Mouse (Mus musculus) heart, postnatal 14 days (tissue): ENCODE data around the gene Asns. TPM values are rescaled to one million over a fixed set of nuclear protein-coding genes. Genes with fewer than 3 reads are reported as not detected.
"Not testable (repeated sequence)": the region's sequence is repeated elsewhere in the genome, so short reads cannot be mapped to it uniquely, and the experiment has no call there.

ENCODE experiments used
- DNase-seq, 2 experiments: peaks; one replicate each; pipeline ENCODE4 v3.0.0; 2021 to 2022
- intact Hi-C: fragments of 180-260 bp; cut with DNase I; formaldehyde crosslinking; loops from one replicate; pipeline ENCODE4 v1.15.1; 2025
- total RNA-seq, 2 experiments: library from RNA; stranded (reverse); gene quantifications; 2 replicates each; pipeline ENCODE4 v1.2.3; 2021

The Asns gene
- total RNA-seq, 2 experiments from 2014 or later: 3.5 to 4.9 TPM

DNA sequence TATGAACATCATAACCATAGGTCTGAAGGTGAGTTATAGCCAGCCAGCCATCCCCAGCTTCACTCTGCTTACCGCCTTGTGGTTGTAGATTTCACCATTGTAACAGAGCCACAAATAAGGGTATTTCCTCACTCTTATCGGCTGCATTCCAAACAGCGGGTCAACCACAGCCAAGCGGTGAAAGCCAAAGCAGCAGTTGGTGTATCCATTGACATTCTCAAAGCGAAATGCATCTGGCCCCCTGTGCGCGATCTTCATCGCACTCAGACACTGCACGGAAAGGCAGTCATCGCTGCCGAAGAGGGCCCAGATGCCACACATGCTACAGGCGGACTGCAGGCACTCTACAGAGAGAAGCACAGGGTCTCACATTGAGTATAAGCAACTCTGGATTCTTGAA is 3.9 kb downstream of the Asns start:
- no peak for DNase-seq
- intact Hi-C loops: no loop called here

DNA sequence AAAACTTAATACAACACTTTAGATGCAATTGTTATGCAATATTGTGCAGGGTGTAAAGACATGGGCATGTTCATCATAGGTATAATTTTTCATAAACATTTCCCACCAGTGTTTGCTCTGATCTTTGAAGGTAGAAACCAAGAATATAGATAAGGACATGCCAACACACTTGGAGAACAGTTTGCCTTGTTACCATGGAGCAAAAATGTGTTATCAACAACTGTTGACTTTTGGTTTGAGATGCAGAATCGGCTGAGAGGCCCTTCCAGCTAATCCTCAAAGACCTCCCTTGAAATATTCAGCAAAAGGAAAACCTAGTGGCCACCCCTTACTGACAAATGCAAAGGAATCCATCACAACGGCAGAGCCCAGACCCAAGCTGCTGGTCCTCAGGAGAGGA is 7.0 kb downstream of the Asns start:
- no peak for DNase-seq
- intact Hi-C loops: no loop called here

DNA sequence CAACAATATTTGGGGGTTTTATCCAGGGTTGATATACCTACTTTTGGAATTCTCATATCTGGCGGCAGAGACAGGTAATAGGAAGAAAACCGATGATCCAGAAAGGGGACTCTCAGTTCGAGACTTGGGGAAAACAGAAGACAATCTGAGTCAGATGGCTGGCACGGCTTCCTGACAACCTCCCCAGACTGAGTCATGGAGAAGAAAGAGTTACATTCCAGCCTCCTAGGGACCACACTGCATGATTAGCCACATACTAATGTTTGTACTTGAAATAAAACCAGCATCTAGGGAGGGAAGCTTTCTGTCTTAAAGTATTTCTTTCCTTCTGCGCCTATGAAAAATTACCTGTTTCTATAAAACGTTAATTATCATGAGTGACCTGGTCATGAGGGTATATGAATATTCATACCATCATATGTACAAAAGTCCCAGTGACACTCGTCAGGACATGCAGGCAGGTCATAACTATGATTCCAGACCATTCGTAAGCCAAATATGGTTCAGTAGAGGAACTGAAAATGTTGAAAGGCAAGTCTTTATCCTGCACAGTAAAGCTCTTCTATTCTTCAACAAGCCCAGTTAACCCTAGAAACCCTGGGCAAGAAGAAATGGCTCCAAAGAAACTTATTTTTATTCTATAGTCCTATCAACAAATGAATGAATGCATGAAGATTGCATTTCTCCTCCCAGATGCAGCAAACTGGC is 16.7 kb downstream of the Asns start:
- DNase-seq: no peak
- intact Hi-C loops: no loop called here

DNA sequence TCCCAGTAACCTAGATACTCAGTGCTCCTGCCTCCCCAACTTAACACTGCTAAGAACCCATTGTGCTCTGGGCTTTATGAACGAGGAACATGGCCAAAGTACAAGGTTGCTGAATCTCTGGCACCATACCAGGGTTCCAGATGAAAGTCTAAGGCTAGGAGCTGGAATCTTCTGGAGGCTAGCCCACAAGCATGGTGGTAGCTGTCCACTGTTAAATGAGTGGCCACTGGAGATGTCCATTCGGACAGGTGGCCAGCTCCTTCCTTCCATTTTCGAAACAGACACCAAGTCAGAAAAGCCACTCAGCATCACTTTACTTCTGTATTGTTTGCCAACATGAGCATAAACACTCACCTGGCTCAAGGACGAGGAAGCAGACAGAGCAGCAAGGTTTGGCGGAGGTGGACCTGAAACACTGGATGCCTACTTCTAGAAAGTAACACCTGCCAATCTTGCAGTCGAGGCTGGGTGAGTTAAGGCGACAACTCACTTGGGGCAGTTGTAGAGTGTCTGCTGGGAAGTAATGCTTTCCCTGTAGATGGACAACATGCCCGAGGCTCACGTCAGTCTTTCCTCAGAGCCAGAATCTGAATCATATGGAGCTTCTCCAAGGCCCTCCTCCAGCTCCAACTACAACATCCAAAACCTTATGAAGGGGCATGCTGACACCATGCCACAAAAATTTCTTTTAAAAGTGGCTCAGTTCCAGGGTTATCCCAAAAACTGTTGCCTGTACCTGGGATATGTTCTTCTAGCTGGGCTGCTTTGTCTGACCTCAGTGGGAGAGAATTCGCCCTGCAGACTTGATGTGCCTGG is 20.4 kb downstream of the Asns start:
- no peak for DNase-seq
- intact Hi-C loops: no loop called here

DNA sequence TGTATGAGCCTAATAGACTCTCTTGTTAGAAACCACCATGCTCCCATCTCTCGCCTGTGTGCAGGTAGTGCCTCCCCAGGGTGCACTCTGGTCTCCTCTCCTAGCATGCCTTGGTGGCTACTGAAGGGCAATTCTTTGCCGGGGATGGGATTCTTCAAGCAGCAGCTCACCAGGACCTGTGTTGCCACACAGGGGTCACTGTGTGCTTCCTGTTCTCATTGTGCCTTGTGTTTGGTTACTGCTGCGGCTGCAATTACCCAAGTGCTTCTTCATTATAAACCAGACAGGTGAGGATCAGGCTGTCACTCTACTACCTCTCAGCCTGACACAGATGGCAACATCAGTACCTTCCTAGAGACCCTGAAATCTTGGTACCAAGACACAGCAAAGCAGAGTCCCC is 21.6 kb downstream of the Asns start:
- intact Hi-C loops: no loop called here
- no peak for DNase-seq

DNA sequence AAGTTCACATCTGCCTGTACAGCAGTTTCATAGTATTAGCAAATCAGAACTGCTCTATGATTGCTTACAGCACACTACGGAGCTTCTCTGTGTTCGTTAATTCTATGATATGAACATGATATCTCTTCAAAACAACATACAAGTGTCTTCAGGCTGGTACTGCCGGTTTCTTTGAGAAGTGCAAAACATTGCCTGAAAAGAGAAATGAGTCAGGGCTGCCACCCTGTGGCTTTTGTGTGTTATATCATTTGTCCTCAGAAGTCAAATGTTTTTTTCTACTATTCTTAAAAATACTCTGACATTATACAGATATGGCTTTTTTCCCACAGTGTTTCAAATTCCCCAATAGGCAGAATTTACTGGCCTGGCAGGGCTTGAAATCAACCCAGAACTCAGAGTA is 22.5 kb downstream of the Asns start:
- no peak for DNase-seq
- intact Hi-C loops: no loop called here

DNA sequence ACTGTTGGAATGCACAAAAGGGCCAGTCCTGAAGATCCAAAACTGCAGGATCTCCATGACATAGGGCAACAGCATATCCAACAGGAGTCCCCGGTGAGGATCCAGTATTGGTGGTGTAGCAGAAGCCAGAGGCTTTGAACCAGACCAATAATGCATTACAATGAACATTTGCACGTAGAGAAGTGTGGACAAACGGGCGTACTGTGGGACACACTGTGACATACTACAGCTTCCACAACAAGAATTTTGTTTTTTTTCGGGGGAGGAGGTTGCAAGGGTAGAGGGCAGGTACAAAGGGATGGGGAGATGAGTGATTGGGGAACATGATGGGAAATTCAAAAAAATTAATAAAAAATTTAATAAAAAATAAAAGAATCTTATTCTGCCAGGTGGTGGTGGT is 23.3 kb downstream of the Asns start:
- intact Hi-C loops: no loop called here
- no peak for DNase-seq

DNA sequence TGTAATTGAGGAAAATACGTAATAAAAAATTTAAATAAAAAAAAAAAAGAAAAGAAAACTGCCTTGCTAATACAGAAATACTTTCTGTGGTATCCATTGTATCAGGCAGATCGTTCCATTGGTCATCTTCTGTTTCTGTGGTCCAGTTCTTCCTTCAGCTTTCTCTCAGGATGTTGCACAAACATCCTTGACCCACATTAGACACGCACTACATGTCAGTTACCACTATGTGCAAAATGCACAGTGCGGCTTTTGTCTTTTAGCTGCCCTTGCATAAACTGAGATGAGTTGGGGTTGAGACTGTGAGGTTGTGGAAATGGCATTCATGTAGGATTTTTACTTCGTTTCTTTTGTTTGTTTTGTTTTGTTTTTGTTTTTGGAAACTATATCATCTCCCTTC is 24.7 kb downstream of the Asns start:
- DNase-seq: no peak
- intact Hi-C loops: no loop called here

DNA sequence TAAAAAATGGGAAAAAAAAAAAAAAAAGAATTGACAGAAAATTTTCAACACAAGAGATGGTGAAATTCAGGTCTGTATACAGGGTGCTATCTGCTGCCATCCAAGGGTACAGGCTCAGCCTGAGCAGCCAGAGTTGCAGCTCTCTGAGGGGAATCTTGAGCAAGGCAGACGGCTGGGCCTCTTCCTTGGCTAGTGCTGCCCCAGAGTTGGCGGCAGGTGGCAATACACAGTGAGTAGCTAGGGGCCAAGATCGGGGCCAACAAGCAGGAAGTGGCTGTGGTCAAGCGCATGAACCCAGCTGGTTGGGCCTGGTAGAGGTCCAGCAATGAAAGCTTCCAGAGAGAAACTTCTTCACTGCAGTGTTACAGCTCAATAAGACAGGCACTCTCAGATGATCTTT is 27.2 kb downstream of the Asns start:
- DNase-seq, intact Hi-C loops: not testable (repeated sequence)

DNA sequence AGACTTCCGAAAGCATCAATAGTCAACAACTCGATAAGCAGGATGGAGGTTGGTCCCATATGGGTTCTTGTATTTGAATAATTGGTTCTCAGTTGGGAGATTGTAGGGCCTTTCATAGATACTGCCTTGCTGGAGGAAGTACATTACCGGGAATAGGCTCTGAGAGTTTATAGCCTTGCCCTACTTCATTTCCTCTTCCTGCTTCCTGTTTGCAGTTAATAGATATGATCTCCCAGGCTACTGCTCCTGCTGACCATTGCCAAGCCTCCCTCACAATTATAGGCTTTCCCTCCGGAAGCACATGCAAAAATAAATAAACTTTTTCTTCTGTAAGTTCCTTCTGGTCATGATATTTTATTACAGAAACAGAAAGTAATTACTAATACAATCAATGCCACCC is 31.6 kb downstream of the Asns start:
- intact Hi-C loops: loop anchor here (2.0 to 5.0 kb wide), 3 partner anchors 639 to 719 kb away; no protein-coding TSS in a partner anchor
- no peak for DNase-seq

DNA sequence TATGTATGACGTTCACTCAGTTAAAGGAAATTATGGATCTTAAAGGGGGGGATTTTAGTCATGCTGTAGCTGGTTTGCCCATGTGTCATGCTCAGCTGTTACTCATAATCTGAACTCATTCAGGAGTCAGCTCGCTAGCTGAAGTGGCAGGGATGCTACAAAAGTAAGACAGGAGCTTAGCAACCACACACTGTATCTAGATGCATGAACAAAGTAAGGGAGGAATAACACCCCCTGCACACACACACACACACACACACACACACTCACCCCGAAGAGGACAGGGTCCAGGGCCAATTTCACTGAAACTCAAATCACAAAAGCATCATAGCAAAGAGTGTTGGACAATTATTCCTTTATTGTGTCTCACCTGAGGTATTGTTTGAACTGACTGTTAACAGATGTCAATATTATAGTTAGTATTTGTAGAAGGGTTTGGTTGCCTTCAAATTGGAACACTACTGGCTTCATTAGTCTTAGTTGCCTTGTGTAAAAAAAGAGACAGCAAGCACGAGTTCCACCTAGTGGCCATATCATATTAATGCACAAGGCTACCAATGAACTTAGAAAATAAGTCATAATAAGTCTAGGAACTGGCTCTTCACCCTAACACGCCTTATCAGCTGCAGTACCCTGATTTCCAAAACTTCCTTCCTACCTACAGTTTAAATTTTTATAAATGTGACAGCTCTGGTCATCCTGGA is 32.5 kb downstream of the Asns start:
- intact Hi-C loops: loop anchor here (2.0 to 5.0 kb wide), 3 partner anchors 638 to 718 kb away; no protein-coding TSS in a partner anchor
- DNase-seq: peak; percentile 4 to 28

DNA sequence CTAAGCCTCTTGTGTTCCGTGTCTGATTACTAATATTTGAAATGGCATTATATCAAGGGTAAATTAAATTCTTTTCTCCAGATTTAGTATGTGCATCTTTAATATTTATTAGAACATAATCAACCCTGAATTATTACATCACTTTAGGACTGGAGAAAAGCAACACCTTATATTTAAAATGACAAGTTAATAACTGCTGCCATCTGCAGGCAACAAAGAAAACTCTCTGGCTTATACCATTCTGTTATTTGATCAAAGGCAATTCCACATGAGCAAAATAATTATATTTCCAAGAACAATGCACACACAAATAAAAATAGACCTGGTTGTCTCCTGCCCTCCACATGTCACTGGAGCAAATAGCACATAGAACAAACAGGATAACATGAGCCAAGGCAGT is 36.5 kb downstream of the Asns start:
- intact Hi-C loops: loop anchor here (10.0 kb wide), 1 partner anchor 1802 kb away; no protein-coding TSS in a partner anchor
- no peak for DNase-seq

DNA sequence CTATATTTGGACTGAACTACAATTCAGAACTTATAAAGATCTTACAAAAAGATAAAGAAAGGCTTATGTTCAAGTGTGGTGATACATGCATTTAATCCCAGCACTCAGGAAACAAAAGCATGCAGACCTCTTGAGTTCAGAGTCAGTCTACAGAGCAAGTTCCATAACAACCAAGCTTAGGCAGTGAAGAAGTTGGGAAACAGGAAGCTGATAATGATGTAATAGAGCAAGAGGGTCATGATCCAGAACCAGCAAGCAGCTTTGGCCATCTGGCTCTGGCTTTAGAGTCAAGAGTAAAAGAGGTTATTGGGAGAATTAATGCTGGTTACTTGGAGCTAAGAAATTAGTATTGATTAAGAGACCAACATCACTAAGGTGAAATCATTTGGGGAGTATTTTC is 44.6 kb downstream of the Asns start:
- intact Hi-C loops: no loop called here
- no peak for DNase-seq

Other genes with a start within 250 kb of the Asns start
- not detected for gene Tac1, start 138.4 kb downstream of the Asns start, total RNA-seq
- 10 to 100 TPM; 16.8 to 17.4 TPM for gene C1galt1, start 151.6 kb upstream of the Asns start, total RNA-seq